Mouse (Mus musculus): ENCODE results near the gene Pbld2. TPM values are rescaled to one million over a fixed set of nuclear protein-coding genes. Genes with fewer than 3 reads are reported as not detected.

Gene Pbld2
- total RNA-seq, 2 experiments from 2014 or later = 4.3 to 4.9 TPM

GRCm38 (mm10) chr10:63056966-63057750 is 33.0 kb downstream of the Pbld2 start:
- DNase-seq = peak; percentile 22 to 28
- intact Hi-C loops (cut with DNase I) = no loop called here

- DNase-seq = no peak
- intact Hi-C loops (cut with DNase I) = loop anchor here (10.0 kb wide), 1 partner anchor 75 kb away; the partner anchor contains the start of gene Rufy2
Observed at GRCm38 (mm10) chr10:63059862-63060261, 35.7 kb downstream of the Pbld2 start, which contains the start of gene Pbld1. Pbld1 (plus strand) TSS chr10:63060162.

GRCm38 (mm10) chr10:63060406-63060805 is 36.3 kb downstream of the Pbld2 start:
- peak; percentile 30 to 57 for DNase-seq

GRCm38 (mm10) chr10:63061266-63061665 is 37.2 kb downstream of the Pbld2 start:
- no peak for DNase-seq
- intact Hi-C loops (cut with DNase I) = loop anchor here (10.0 kb wide), 1 partner anchor 76 kb away; the partner anchor contains the start of gene Rufy2

More at GRCm38 (mm10) chr10:63060406-63060805, 36.3 kb downstream of the Pbld2 start:
- intact Hi-C loops (cut with DNase I) = loop anchor here (10.0 kb wide), 1 partner anchor 76 kb away; the partner anchor contains the start of gene Rufy2

- no peak for DNase-seq
- intact Hi-C loops (cut with DNase I) = loop anchor here (10.0 kb wide), 1 partner anchor 78 kb away; the partner anchor contains the start of gene Rufy2
Observed at GRCm38 (mm10) chr10:63062696-63063095, 38.6 kb downstream of the Pbld2 start.

GRCm38 (mm10) chr10:63063365-63063764 is 39.2 kb downstream of the Pbld2 start:
- intact Hi-C loops (cut with DNase I) = loop anchor here (10.0 kb wide), 1 partner anchor 79 kb away; the partner anchor contains the start of gene Rufy2
- DNase-seq = no peak

GRCm38 (mm10) chr10:63064516-63064915 is 40.4 kb downstream of the Pbld2 start:
- intact Hi-C loops (cut with DNase I) = loop anchor here (2.0 to 10.0 kb wide), 2 partner anchors 20 to 80 kb away; partner anchors contain the start of gene Rufy2
- no peak for DNase-seq

GRCm38 (mm10) chr10:63065561-63065960 is 41.4 kb downstream of the Pbld2 start:
- no peak for DNase-seq
- intact Hi-C loops (cut with DNase I) = loop anchor here (2.0 to 10.0 kb wide), 2 partner anchors 21 to 81 kb away; partner anchors contain the start of gene Rufy2

GRCm38 (mm10) chr10:63065988-63066387 is 41.9 kb downstream of the Pbld2 start:
- DNase-seq = peak; percentile 82
- intact Hi-C loops (cut with DNase I) = loop anchor here (2.0 to 10.0 kb wide), 3 partner anchors 21 to 81 kb away; partner anchors contain the start of genes Hnrnph3, Pbld2 and Rufy2

GRCm38 (mm10) chr10:63086304-63086703 is 62.2 kb downstream of the Pbld2 start:
- intact Hi-C loops (cut with DNase I) = no loop called here
- DNase-seq = no peak

GRCm38 (mm10) chr10:63089103-63089757 is 65.1 kb downstream of the Pbld2 start:
- no peak for DNase-seq
- intact Hi-C loops (cut with DNase I) = no loop called here

GRCm38 (mm10) chr10:63089758-63090571 is 65.8 kb downstream of the Pbld2 start:
- intact Hi-C loops (cut with DNase I) = no loop called here
- DNase-seq = peak in 1 of 2 experiments; percentile 22

- intact Hi-C loops (cut with DNase I) = no loop called here
- DNase-seq = no peak
Observed at GRCm38 (mm10) chr10:63091915-63092314, 67.8 kb downstream of the Pbld2 start.

- intact Hi-C loops (cut with DNase I) = no loop called here
- DNase-seq = no peak
Observed at GRCm38 (mm10) chr10:63092616-63093550, 68.8 kb downstream of the Pbld2 start.

GRCm38 (mm10) chr10:63096757-63097156 is 72.6 kb downstream of the Pbld2 start:
- DNase-seq = no peak
- intact Hi-C loops (cut with DNase I) = no loop called here

- intact Hi-C loops (cut with DNase I) = no loop called here
- no peak for DNase-seq
Observed at GRCm38 (mm10) chr10:63098191-63098590, 74.1 kb downstream of the Pbld2 start.

- no peak for DNase-seq
- intact Hi-C loops (cut with DNase I) = no loop called here
Observed at GRCm38 (mm10) chr10:63099521-63099920, 75.4 kb downstream of the Pbld2 start, which contains the start of gene Atoh7. Atoh7 (plus strand) TSS chr10:63099651.

- intact Hi-C loops (cut with DNase I) = no loop called here
- DNase-seq = peak; percentile 56
Observed at GRCm38 (mm10) chr10:63099941-63100562, 75.9 kb downstream of the Pbld2 start.
